Mouse (Mus musculus): ENCODE measurements around the gene Dpysl5.

DNA sequence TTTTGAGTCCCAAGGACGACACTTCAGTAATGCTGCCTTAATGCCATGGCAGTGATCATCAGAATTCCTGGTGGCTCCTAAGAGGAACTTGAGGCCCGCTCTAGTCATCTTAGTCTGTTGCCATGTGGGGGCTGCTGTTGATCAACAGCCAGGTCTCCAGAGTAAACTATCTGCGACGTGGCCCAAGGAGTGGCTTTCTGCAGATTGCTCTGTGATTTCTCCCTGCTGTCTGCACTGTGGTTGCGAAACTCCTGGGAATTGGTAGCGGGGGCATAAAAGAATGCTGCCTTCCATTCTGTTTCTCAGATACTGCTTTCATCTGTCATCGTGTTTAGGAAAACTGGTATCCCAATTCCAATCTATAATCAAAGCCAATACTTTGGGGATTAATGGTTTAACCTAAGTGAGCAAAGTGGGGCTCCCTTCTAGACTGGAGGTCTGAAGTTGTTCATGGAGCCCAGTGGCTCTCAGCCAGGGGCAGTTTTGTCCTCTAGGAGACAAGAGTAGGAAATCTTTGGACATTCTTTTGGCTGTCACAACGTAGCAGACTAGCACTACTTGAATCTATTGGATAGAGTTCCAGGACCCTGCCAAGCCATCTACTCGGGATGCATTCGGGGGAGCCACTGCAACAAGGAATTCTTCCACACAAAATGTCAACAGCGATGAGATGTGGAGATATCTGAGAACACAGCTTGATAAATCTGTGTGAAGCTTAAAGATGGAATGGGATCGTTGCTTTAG, 91.5 kb downstream of the Dpysl5 start:
- no peak for TF ChIP-seq CTCF (IDR thresholded peaks at IDR 0.05; ENCODE audit: insufficient read depth, low read depth, low read length)
- TF ChIP-seq POLR2A (IDR thresholded peaks at IDR 0.05; ENCODE audit: insufficient read depth, low read depth, low read length) = no peak

All from olfactory bulb, adult 2 months (tissue).